25 mouse cellular contexts compared by ENCODE assay signal in genomic region chr16:56212740-56213139, GRCm38 (mm10). TPM values are rescaled to one million over a fixed set of nuclear protein-coding genes. Genes with fewer than 3 reads are reported as not detected.
DNase-seq lines count a peak whose midpoint lies in the region; ATAC-seq and TF ChIP-seq lines count a peak whose summit lies in the region.
"Had no signal": no experiment of that assay in that cellular context is flagged by ENCODE, and none has a peak within 500 bp of the region (broad histone marks: within the 10 kb centered on the region; RNA-seq: fewer than 3 reads in every experiment).

No protein-coding gene starts in this region.

- no peak for TF ChIP-seq CTCF in kidney, postnatal 0 days (IDR thresholded peaks at IDR 0.05; ENCODE audit: low read depth)
- TF ChIP-seq CTCF in Patski (IDR thresholded peaks at IDR 0.05) = no peak

- no peaks in the 10 kb centered on the region for H3K4me1 ChIP-seq in kidney, postnatal 0 days (replicated peaks; ENCODE audit: insufficient read depth, low read length)
- H3K4me1 ChIP-seq: heart, embryonic 10.5 days; heart, embryonic 13.5 days had no signal

- no peaks in the 10 kb centered on the region for H3K36me3 ChIP-seq in kidney, postnatal 0 days (ENCODE audit: insufficient read depth, low read length)
- H3K36me3 ChIP-seq: heart, embryonic 10.5 days; heart, embryonic 13.5 days had no signal

- H3K9ac ChIP-seq in kidney, postnatal 0 days (ENCODE audit: low read depth, low read length) = no peak overlapping the region
- H3K9ac ChIP-seq: forebrain, postnatal 0 days; heart, embryonic 13.5 days; hindbrain, embryonic 14.5 days had no signal

- no peaks in the 10 kb centered on the region for H3K27me3 ChIP-seq in kidney, postnatal 0 days (ENCODE audit: insufficient read depth, low read length)
- no peaks in the 10 kb centered on the region for H3K27me3 ChIP-seq in Patski
- H3K27me3 ChIP-seq: heart, embryonic 13.5 days had no signal

- H3K4me3 ChIP-seq in kidney, postnatal 0 days (replicated peaks; ENCODE audit: low read depth, low read length) = no peak overlapping the region
- H3K4me3 ChIP-seq: heart, adult 2 months; heart, embryonic 10.5 days; heart, embryonic 13.5 days had no signal

- no peak overlapping the region for H3K4me2 ChIP-seq in kidney, postnatal 0 days (ENCODE audit: low read length)
- H3K4me2 ChIP-seq: heart, embryonic 13.5 days; hindbrain, embryonic 14.5 days had no signal

- peak; percentile 63; the same call in 1 of the 2 replicates for ATAC-seq in kidney, postnatal 0 days (replicated peaks; ENCODE audit: low FRiP score, low read depth)
- no peak for ATAC-seq in Patski
- ATAC-seq: activated CD4-positive, CD25-positive, alpha-beta regulatory T cell, adult 4 months; CD4-positive, CD25-positive, alpha-beta regulatory T cell, adult 4 months; forebrain, embryonic 14.5 days; forebrain, postnatal 0 days; hindbrain, postnatal 0 days had no signal

- CTCF ChIA-PET in Patski (lab: Charles Lee) = no interaction called here

- DNase-seq in kidney, adult 9 months = peak; percentile 35
- no peak for DNase-seq in kidney, postnatal 4 days
- no peak for DNase-seq in kidney, postnatal 0 days (ENCODE audit: low spot score)
- no peak for DNase-seq in kidney, adult 18-20 months
- DNase-seq in Patski (ENCODE audit: low read depth, low spot score) = peak; percentile 3
- peak; percentile 16 for DNase-seq in fat pad, adult 2 months (ENCODE audit: extremely low read depth, low read depth, low spot score)
- DNase-seq in frontal cortex, postnatal 25 days (ENCODE audit: low spot score in 2 of 2) = no peak
- DNase-seq: adrenal gland, postnatal 10 days; adrenal gland, postnatal 36 days; cerebellum, adult 18-20 months; cerebellum, adult 9-10 months; cerebellum, postnatal 14 days; forebrain, postnatal 0 days; gastrocnemius, postnatal 25 days; heart, adult 2 months; heart, postnatal 14 days; heart, postnatal 4 days had no signal

- H3K9me3 ChIP-seq in kidney, postnatal 0 days (replicated peaks; ENCODE audit: low read length) = no peaks in the 10 kb centered on the region
- H3K9me3 ChIP-seq: heart, embryonic 10.5 days; heart, embryonic 13.5 days had no signal

- 53% methylated on average over 3 of the region's 3 CpGs for WGBS in kidney, postnatal 0 days

- H3K27ac ChIP-seq in kidney, postnatal 0 days = no peak overlapping the region
- H3K27ac ChIP-seq: heart, adult 2 months; heart, embryonic 10.5 days; heart, embryonic 13.5 days; hindbrain, embryonic 14.5 days; hindbrain, postnatal 0 days had no signal

- POLR2A ChIA-PET in Patski (lab: Charles Lee) = no interaction called here

- in situ Hi-C loops in Patski (cut with MboI; ENCODE audit: low pct_unique_long_range_greater_than_20kb) = no loop called here

RNA-seq across cellular contexts. Expression of gene Impg2, which starts 8.6 kb away (rescaled TPM):
- 0.14 and 0.41 TPM in 2 replicates for polyA plus RNA-seq in kidney, postnatal 0 days (2015; fragmentation: Nextera tagmentation; extraction: Ambion mirVana)
- polyA plus RNA-seq in Patski (2021) = 0.24 TPM
- polyA plus RNA-seq: embryonic facial prominence, embryonic 11.5 days; heart, adult 2 months had no signal

Comparison
In these comparisons a context has a peak if more than half of its experiments do, and no peak if none do; other contexts are left out.
1. DNase-seq: peak in kidney, adult 9 months (single experiment), Patski (single experiment) and fat pad, adult 2 months (single experiment); none in kidney, postnatal 4 days (0 of 2), kidney, postnatal 0 days (single experiment), kidney, adult 18-20 months (single experiment) and frontal cortex, postnatal 25 days (0 of 2).